Mouse (Mus musculus) brown adipose tissue, adult 24 weeks (tissue): ENCODE results near the gene Apbb1ip. TPM values are rescaled to one million over a fixed set of nuclear protein-coding genes. Genes with fewer than 3 reads are reported as not detected.

Experiments used
- H3K27ac ChIP-seq: fragments of 200-500 bp; replicated peaks from 2 replicates; pipeline ENCODE4 v1.5.1; 2012; ENCODE audit warnings: low read depth, mild to moderate bottlenecking, low read length
- H3K4me1 ChIP-seq: fragments of 200-500 bp; 2 replicates; pipeline ENCODE4 v1.6.1; 2012; ENCODE audit warnings: low read length, mixed read lengths; ENCODE audit not compliant: control insufficient read depth, insufficient read depth, insufficient read length
- H3K4me3 ChIP-seq: fragments of 200-500 bp; 2 replicates; pipeline ENCODE4 v1.5.1; 2012; ENCODE audit warnings: low read depth, mild to moderate bottlenecking, low read length, moderate library complexity; ENCODE audit not compliant: insufficient read depth
- polyA plus RNA-seq: library from polyadenylated mRNA; stranded (reverse); fragments of >200 nt; gene quantifications from 2 replicates; pipeline ENCODE4 v1.2.4, GENCODE M21; 2012; ENCODE audit not compliant: missing spikeins, insufficient read depth, insufficient read length

The Apbb1ip gene
- polyA plus RNA-seq, 1 experiment = 3.7 TPM

DNA sequence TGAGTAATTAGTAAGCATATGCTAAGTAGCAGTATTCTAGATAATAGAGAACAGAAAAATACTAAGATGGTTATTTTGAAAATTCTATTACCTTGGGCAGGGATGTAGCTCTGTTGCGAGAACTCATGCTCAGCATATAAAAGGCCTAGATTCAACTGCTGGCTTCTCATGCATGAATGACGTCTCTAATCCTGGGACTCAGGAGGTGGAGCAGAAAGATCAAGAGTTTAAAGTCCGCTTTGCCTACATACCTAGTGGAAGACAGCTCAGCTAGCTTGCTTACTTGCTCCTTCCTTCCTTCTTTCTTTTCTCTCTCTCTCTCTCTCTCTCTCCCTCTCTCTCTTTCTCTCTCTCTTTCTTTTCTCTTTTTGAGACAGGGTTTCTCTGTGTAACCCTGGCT lies 140.5 kb downstream of the Apbb1ip start:
- H3K4me1 ChIP-seq = no peaks in the 10 kb centered on the region
- H3K4me3 ChIP-seq = no peak overlapping the region
- H3K27ac ChIP-seq = no peak overlapping the region

- H3K27ac ChIP-seq = no peak overlapping the region
- no peaks in the 10 kb centered on the region for H3K4me1 ChIP-seq
- H3K4me3 ChIP-seq = no peak overlapping the region
Observed at GRCm38 (mm10) chr2:22918651-22919050, 144.8 kb downstream of the Apbb1ip start.

Other genes starting within 250 kb of the Apbb1ip start
- gene Gad2, start 151.9 kb upstream of the Apbb1ip start, polyA plus RNA-seq = not detected in 2 replicates
- 10.3 and 17.1 TPM in 2 replicates for gene Pdss1, start 121.4 kb downstream of the Apbb1ip start, polyA plus RNA-seq